Mouse (Mus musculus) lung, embryonic 15.5 days (tissue): ENCODE measurements around the gene Rpl29. TPM values are rescaled to one million over a fixed set of nuclear protein-coding genes. Genes with fewer than 3 reads are reported as not detected.

Source experiments
- ATAC-seq: fragments of 200-750 bp; cut with Nextera tagmentation; 2 replicates; pipeline ENCODE4 v1.8.0; 2017; ENCODE audit warnings: moderate number of reproducible peaks, borderline replicate concordance; ENCODE audit not compliant: low FRiP score, low TSS enrichment; ENCODE audit errors: extremely low read depth
- H3K27ac ChIP-seq: fragments of 300-500 bp; sonication (generic); 2 replicates; pipeline ENCODE4 v1.5.1; 2015; ENCODE audit warnings: moderate library complexity, mild to moderate bottlenecking, inconsistent platforms
- H3K27me3 ChIP-seq: fragments of 300-500 bp; sonication (generic); 2 replicates; pipeline ENCODE4 v1.6.1; 2015; ENCODE audit warnings: inconsistent platforms
- H3K36me3 ChIP-seq: fragments of 300-500 bp; sonication (generic); 2 replicates; pipeline ENCODE4 v1.6.1; 2015; ENCODE audit warnings: inconsistent platforms
- H3K4me1 ChIP-seq: fragments of 300-500 bp; sonication (generic); 2 replicates; pipeline ENCODE4 v1.6.1; 2015; ENCODE audit warnings: inconsistent platforms
- H3K4me2 ChIP-seq: fragments of 300-500 bp; sonication (generic); 2 replicates; pipeline ENCODE4 v1.6.1; 2015; ENCODE audit warnings: inconsistent platforms, mild to moderate bottlenecking, moderate library complexity
- H3K4me3 ChIP-seq: fragments of 300-500 bp; sonication (generic); 2 replicates; pipeline ENCODE4 v1.5.1; 2015; ENCODE audit warnings: mild to moderate bottlenecking, inconsistent platforms
- H3K9ac ChIP-seq: fragments of 300-500 bp; sonication (generic); 2 replicates; pipeline ENCODE4 v1.6.1; 2015; ENCODE audit warnings: inconsistent platforms
- H3K9me3 ChIP-seq: fragments of 300-500 bp; sonication (generic); 2 replicates; pipeline ENCODE4 v1.6.1; 2016; ENCODE audit warnings: inconsistent platforms
- WGBS: fragments of 180-500 bp; shearing (Covaris S2); methylation state at CpG from one replicate; pipeline ENCODE4 v1.1.7; 2015; 5-methylcytosine and 5-hydroxymethylcytosine counted together
- polyA plus RNA-seq: library from polyadenylated mRNA; unstranded; fragments of >200 nt; fragmentation: Nextera tagmentation; extraction: Ambion mirVana; gene quantifications from 2 replicates; pipeline ENCODE4 v1.2.1, GENCODE M21; 2015

Gene Rpl29
- polyA plus RNA-seq, 1 experiment from 2014 or later, result 988 TPM

DNA sequence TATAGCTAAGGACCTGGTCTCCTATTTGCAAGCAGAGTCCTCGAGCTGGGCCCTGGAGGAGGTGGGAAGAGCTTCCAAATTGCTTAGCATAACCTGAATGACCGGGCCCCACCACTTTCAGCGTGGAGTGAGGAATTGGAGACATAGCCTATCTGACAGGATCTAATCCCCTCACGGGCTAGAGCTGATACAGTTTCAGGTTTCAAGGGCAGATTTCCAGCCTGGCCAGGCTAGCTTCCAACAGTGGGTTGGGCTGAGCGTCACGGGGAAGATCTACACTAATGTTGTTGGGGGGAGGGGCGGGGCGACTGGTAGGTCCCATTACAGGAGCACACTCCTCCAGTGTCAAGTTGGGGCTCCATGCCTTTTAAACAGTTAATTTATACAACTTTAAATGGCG lies 21.4 kb downstream of the Rpl29 start:
- H3K27ac ChIP-seq, result peak overlapping the region; percentile 37; the same call in 1 of the 2 replicates
- H3K9ac ChIP-seq, result 0 out of 2 replicates have a peak overlapping the region, but pooled peaks have one; percentile 2

GRCm38 (mm10) chr9:106451298-106451697 lies 22.0 kb downstream of the Rpl29 start:
- Histone ChIP-seq H3K27me3 (no peaks in the 10 kb centered on the region), H3K4me2 (no peak overlapping the region), H3K4me1 (peaks cover 78% of the 10 kb centered on the region), H3K27ac (no peak overlapping the region), H3K36me3 (no peaks in the 10 kb centered on the region), H3K9me3 (no peaks in the 10 kb centered on the region), H3K4me3 (no peak overlapping the region), H3K9ac (no peak overlapping the region)
- 54% methylated on average over 11 of the region's 11 CpGs for WGBS
- no peak for ATAC-seq

More for the DNA sequence above, 21.4 kb downstream of the Rpl29 start:
- Histone ChIP-seq H3K4me1 (peaks cover 74% of the 10 kb centered on the region), H3K4me3 (no peak overlapping the region), H3K4me2 (peak overlapping the region; percentile 27), H3K9me3 (no peaks in the 10 kb centered on the region), H3K27me3 (no peaks in the 10 kb centered on the region), H3K36me3 (no peaks in the 10 kb centered on the region)
- ATAC-seq, result no peak
- WGBS, result 5% methylated on average over 9 of the region's 9 CpGs

- Histone ChIP-seq H3K27ac (no peak overlapping the region), H3K9ac (no peak overlapping the region), H3K4me3 (no peak overlapping the region), H3K9me3 (no peaks in the 10 kb centered on the region), H3K4me2 (no peak overlapping the region), H3K36me3 (no peaks in the 10 kb centered on the region), H3K4me1 (peaks cover 79% of the 10 kb centered on the region), H3K27me3 (no peaks in the 10 kb centered on the region)
- WGBS, result 46% methylated on average over 2 of the region's 2 CpGs
- no peak for ATAC-seq
Measured at GRCm38 (mm10) chr9:106451899-106452298, 22.6 kb downstream of the Rpl29 start.

- Histone ChIP-seq H3K4me2 (peak overlapping the region; percentile 94), H3K36me3 (no peaks in the 10 kb centered on the region), H3K4me3 (peak overlapping the region; percentile 74; the same call in 1 of the 2 replicates), H3K27me3 (no peaks in the 10 kb centered on the region), H3K9me3 (no peaks in the 10 kb centered on the region), H3K4me1 (peaks cover 81% of the 10 kb centered on the region), H3K27ac (0 out of 2 replicates have a peak overlapping the region, but pooled peaks have one; percentile 88), H3K9ac (no peak overlapping the region)
- no peak for ATAC-seq
- 36% methylated on average over 6 of the region's 6 CpGs for WGBS
Measured at GRCm38 (mm10) chr9:106452351-106452750, 23.1 kb downstream of the Rpl29 start.

- Histone ChIP-seq H3K4me3 (peak overlapping the region; percentile 74), H3K27ac (peak overlapping the region; percentile 88; the same call in 1 of the 2 replicates), H3K27me3 (no peaks in the 10 kb centered on the region), H3K9ac (peak overlapping the region; percentile 67; the same call in 1 of the 2 replicates), H3K4me2 (peak overlapping the region; percentile 94), H3K36me3 (no peaks in the 10 kb centered on the region), H3K4me1 (peaks cover 83% of the 10 kb centered on the region), H3K9me3 (no peaks in the 10 kb centered on the region)
- no peak for ATAC-seq
- 1% methylated on average over 7 of the region's 7 CpGs for WGBS
Measured at GRCm38 (mm10) chr9:106452821-106453220, 23.6 kb downstream of the Rpl29 start.

GRCm38 (mm10) chr9:106453271-106454070 lies 24.2 kb downstream of the Rpl29 start, which contains the start of gene Pcbp4:
Gene Pcbp4, plus strand, starts transcription at chr9:106453291.
- H3K27me3 ChIP-seq, result no peaks in the 10 kb centered on the region
- peak within 1 kb of the TSS; percentile 69 for H3K9ac ChIP-seq
- peak; percentile 77 for ATAC-seq
- H3K36me3 ChIP-seq, result no peaks in the 10 kb centered on the region
- peak within 1 kb of the TSS; percentile 74 for H3K4me3 ChIP-seq
- peaks cover 77% of the 10 kb centered on the region for H3K4me1 ChIP-seq
- under 1% methylated on average over 45 of the region's 74 CpGs for WGBS
- H3K9me3 ChIP-seq, result no peaks in the 10 kb centered on the region
- peak within 1 kb of the TSS; percentile 89 for H3K27ac ChIP-seq
- H3K4me2 ChIP-seq, result peak within 1 kb of the TSS; percentile 94

DNA sequence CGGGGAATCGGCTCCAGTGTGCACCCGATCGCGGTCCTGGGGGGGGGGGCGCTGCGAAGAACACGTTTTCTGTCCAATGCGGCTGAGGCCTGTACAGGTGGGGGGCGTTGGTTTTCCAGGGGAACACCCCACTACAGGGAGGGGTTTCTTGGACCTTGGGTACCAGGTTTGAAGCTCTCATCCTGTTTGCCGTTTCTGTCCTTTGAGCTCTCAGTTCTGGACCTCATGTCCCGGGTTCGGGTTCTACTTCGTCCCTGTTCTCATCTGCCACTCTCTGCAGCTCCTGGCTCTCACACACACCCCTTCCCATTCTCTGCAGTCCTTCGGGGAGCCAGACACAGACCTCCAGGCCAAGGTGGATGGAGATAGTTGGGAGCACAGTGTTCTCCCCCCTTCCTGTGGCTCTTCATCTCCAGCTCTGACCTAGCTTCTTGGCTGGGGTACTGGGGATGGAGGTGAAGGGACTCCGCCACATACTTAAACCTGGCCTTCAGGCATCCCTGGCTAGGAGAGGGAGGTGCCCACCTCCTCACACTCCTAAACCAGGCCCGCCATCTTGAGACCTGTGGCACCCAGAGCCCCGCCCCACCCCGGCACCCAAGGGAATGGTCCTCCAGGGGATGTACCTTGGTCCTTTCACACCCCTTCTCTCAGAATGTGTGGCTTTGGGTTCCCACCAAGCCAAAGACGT lies 25.0 kb downstream of the Rpl29 start:
- H3K9me3 ChIP-seq, result no peaks in the 10 kb centered on the region
- H3K4me1 ChIP-seq, result peaks cover 70% of the 10 kb centered on the region
- peak overlapping the region; percentile 94 for H3K4me2 ChIP-seq
- H3K4me3 ChIP-seq, result peak overlapping the region; percentile 74
- 2% methylated on average over 14 of the region's 20 CpGs for WGBS
- 0 out of 2 replicates have a peak, but pooled peaks cover 1% of the 10 kb centered on the region for H3K36me3 ChIP-seq
- 0 out of 2 replicates have a peak, but pooled peaks have one; percentile 2 for ATAC-seq
- H3K27me3 ChIP-seq, result no peaks in the 10 kb centered on the region
- peak overlapping the region; percentile 69 for H3K9ac ChIP-seq
- peak overlapping the region; percentile 89 for H3K27ac ChIP-seq

GRCm38 (mm10) chr9:106454888-106455681 lies 25.8 kb downstream of the Rpl29 start:
- Histone ChIP-seq H3K27me3 (no peaks in the 10 kb centered on the region), H3K36me3 (0 out of 2 replicates have a peak, but pooled peaks cover 5% of the 10 kb centered on the region), H3K4me2 (peak overlapping the region; percentile 94), H3K4me3 (peak overlapping the region; percentile 74), H3K4me1 (peaks cover 65% of the 10 kb centered on the region), H3K9me3 (no peaks in the 10 kb centered on the region), H3K9ac (peak overlapping the region; percentile 69), H3K27ac (peak overlapping the region; percentile 89)
- peak; percentile 3; the same call in 1 of the 2 replicates for ATAC-seq
- WGBS, result 6% methylated on average over 17 of the region's 17 CpGs

DNA sequence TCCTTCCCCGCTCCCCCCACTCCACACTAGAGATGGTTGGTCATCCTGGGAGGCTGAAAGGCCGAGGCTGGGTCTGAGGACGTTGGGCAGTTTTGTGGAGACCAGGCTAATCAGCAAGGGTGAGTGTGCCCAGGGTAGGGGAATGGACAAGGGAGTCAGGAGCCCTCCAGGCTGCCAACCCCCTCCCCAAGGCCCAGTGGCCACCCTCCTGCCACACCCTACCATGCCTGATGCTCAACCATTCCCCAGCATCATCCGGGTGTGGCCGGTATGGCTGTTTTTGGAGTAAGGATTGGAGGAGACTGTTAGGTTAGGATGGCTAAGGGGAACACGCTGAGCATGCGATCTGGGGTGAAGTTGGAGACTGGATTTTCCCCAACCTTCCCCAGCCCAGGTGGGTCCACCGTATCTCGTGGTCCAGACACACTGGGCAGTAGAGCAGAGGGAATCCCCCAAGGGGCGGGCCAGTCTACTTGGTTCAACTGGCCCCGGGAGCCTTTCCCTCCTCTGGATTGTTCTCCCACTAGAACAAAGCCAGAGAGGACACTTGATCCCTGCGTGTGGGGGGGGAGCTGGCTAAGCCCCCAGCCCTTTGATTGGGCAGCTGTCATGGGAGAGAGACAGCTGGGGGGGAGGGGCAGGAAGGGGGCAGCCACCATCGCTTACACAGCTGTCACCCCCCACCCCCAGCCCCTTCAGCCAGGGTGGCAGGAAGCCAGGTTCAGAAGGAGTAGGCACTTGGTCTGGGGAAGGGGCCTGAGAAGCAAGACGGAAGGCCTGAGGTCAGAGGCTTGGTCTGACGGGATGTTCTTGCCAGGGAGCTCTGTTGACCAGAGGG lies 27.3 kb downstream of the Rpl29 start:
- Histone ChIP-seq H3K27me3 (no peaks in the 10 kb centered on the region), H3K9me3 (no peaks in the 10 kb centered on the region), H3K4me3 (peak overlapping the region; percentile 0; the same call in 1 of the 2 replicates), H3K27ac (peak overlapping the region; percentile 75), H3K9ac (peak overlapping the region; percentile 30; the same call in 1 of the 2 replicates), H3K4me2 (peak overlapping the region; percentile 94), H3K36me3 (peaks cover 11% of the 10 kb centered on the region; the same call in 1 of the 2 replicates), H3K4me1 (peaks cover 52% of the 10 kb centered on the region)
- 28% methylated on average over 15 of the region's 15 CpGs for WGBS
- ATAC-seq, result no peak; the same call in 1 of the 2 replicates

DNA sequence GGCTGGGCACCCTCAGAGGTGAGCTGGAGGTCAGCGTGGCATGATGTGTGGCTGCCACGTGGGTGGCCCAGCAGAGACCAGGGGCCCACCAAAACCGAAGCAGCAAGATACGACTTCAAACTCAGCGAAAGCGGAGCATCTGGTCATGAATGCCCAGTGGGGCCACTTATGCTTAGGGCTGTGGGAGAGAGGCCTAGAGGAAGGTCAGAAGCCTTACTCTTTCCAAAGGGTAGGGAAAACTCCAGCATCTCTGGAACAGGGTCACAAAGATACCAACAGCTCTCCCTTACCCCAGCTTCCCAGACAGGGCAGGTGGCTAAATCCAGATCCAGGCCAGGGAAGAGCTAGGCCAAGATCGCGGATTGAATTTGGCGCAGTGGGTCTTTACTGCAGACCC lies 27.9 kb downstream of the Rpl29 start:
- H3K4me2 ChIP-seq, result peak overlapping the region; percentile 94
- H3K36me3 ChIP-seq, result peaks cover 17% of the 10 kb centered on the region
- peaks cover 50% of the 10 kb centered on the region for H3K4me1 ChIP-seq
- H3K4me3 ChIP-seq, result 0 out of 2 replicates have a peak overlapping the region, but pooled peaks have one; percentile 0
- WGBS, result 44% methylated on average over 9 of the region's 9 CpGs
- ATAC-seq, result no peak
- no peak overlapping the region for H3K9ac ChIP-seq
- H3K9me3 ChIP-seq, result no peaks in the 10 kb centered on the region
- H3K27me3 ChIP-seq, result no peaks in the 10 kb centered on the region
- H3K27ac ChIP-seq, result peak overlapping the region; percentile 75
